Mouse (Mus musculus) right cerebral cortex, adult 2 months (tissue): ENCODE results near the gene Spink2.
"Not testable (repeated sequence)": the region's sequence is repeated elsewhere in the genome, so short reads cannot be mapped to it uniquely, and the experiment has no call there.

Source experiments
- DNase-seq, 2 experiments: peaks; one replicate each; pipeline ENCODE4 v3.0.0; 2021 to 2022; ENCODE audit warnings: low spot score in 2 of 2

Spink2 gene

DNA sequence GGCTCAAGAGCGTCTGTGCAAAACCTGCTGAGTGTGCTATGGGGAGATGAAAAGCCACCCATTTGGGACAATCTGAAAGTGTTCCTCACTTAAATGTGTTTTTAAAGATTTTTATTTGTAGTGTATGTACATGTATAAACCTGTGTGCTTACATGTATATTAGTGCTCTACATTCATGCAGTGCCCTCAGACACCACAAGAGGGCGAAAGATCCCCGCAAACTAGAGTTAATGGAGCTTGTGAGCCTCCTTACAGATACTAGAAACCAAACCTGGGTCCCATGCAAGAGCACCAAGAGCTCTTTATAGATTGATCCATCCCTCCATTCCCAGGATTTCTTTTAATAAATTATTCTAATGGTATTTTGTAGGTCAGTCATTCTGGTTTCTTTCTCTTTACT lies 17.3 kb downstream of the Spink2 start:
- DNase-seq, result peak; percentile 18 to 25

DNA sequence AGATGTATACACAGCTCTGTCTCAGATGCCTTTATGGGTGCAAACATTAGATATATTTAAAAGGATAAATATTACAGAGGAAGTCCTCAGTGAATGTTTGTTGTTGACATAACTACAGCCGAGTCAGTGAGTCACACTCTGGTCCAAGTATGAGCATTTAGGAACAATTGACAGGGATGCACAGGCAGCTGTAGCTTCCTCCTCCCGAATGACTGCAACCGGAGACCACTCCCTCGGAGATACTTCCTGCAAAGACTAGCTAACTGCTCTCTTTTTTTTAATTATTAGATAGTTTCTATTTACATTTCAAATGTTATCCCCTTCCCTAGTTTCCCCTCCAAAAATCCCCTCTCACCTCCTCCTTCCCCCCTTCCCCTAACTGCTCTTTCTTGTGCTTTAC lies 18.0 kb downstream of the Spink2 start:
- no peak for DNase-seq

DNA sequence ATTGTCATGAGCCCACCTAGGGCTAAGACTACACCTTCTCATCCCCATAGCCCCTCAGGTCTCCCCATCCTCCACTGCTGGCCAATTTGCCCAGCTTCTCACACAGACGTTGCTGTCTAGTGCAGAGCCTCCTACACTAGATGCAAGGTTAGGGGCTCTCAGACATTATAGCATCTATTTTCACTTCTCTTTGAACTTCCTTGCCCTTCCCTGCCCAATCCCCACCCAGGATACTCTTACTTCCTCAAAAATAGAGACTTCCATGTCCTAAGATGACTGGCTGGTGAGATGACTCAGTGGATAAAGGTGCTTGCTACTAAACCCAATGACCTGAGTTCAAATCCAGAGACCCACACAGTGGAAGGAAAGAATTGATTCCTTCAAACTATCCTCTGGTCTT lies 19.6 kb downstream of the Spink2 start:
- no peak for DNase-seq

- no peak for DNase-seq
Observed at GRCm38 (mm10) chr5:77191106-77191505, 20.2 kb downstream of the Spink2 start.

GRCm38 (mm10) chr5:77188738-77189137 lies 22.5 kb downstream of the Spink2 start:
- no peak for DNase-seq

GRCm38 (mm10) chr5:77185351-77185750 lies 25.9 kb downstream of the Spink2 start:
- no peak for DNase-seq

- not testable (repeated sequence) for DNase-seq
Observed at GRCm38 (mm10) chr5:77183876-77184275, 27.4 kb downstream of the Spink2 start.

GRCm38 (mm10) chr5:77183338-77183737 lies 27.9 kb downstream of the Spink2 start:
- no peak for DNase-seq

- DNase-seq, result no peak
Observed at GRCm38 (mm10) chr5:77181508-77181907, 29.8 kb downstream of the Spink2 start.

- DNase-seq, result no peak
Observed at GRCm38 (mm10) chr5:77178976-77179375, 32.3 kb downstream of the Spink2 start.

DNA sequence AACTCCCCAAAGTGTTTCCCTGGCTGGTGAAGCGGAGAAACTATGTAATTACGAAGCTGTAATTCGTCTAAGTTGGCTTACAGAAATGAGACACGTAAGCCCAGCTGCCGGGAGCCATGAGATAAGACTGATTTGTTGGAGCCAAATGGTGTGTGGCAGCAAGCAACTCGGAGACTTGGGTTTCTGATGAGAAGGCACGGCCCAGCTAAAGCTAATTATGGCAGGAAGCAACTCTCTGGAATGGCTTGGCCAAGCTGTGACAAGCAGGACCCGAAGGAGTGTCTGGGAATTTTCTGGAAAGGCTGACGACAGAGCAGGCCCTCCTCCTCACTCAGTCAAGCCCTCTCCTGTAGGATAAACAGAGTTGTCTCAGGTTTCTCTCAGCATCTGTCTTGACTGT lies 33.3 kb downstream of the Spink2 start:
- DNase-seq, result no peak

GRCm38 (mm10) chr5:77174779-77175178 lies 36.5 kb downstream of the Spink2 start:
- no peak for DNase-seq

GRCm38 (mm10) chr5:77170593-77170992 lies 40.7 kb downstream of the Spink2 start:
- DNase-seq, result peak; percentile 21 to 37

- no peak for DNase-seq
Observed at GRCm38 (mm10) chr5:77167306-77167945, 43.8 kb downstream of the Spink2 start.

GRCm38 (mm10) chr5:77165703-77166625 lies 45.3 kb downstream of the Spink2 start:
- DNase-seq, result no peak

DNA sequence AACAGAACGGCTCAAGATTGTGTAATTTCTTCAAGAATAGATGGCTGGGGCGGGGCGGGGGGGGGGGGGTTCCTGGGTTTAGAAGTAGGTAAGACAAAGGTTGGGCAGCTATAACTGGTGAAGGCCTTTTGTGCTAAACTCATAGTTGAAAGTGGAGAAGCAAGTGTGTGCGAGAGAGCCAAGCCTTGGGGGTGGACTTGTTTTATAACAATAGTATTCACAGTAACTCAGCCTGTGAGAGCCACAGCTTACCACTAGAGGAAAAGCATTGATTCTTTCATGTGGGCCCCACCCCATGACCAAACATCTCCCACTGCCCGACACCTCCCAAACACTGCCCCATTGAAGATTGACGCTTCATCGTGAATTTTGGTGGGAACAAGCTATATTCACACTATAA lies 47.7 kb downstream of the Spink2 start:
- DNase-seq, result no peak

- no peak for DNase-seq
Observed at GRCm38 (mm10) chr5:77162566-77162965, 48.7 kb downstream of the Spink2 start.

DNA sequence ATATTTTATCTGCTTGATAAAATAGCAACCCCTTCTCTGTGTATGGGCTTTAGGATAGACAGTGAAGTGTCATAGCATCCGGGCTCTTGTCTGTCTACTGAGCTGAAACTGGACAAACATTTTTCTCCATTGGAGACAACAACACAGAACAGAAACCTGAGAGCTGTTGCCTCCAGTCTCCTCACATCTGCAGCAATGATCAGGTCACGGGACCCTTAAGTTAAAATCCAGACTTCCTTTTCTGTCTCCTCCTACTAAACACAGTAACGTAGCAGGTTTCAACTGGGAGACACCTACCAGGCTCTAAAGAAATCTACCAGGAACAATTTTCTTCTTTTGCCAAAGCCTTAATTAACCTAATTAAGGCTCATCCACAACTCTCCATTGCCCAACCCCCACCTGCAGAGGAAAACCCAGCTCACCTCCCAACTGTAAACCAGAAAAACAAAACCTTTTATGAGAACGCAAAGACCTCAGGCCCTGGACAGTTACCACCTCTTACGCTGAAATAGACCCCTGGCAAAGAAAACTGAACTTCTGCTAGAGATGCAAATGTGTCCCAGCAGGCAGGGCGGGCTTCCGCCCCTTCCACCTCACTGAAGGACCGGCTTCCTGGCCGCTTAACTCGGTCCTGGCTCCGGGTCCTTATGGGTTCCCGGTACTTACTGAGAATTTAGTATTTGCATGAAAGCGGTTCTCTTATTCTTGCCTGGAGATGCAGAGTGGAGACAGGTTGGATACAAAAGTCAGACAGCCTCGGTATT lies 53.3 kb downstream of the Spink2 start:
- no peak for DNase-seq

DNA sequence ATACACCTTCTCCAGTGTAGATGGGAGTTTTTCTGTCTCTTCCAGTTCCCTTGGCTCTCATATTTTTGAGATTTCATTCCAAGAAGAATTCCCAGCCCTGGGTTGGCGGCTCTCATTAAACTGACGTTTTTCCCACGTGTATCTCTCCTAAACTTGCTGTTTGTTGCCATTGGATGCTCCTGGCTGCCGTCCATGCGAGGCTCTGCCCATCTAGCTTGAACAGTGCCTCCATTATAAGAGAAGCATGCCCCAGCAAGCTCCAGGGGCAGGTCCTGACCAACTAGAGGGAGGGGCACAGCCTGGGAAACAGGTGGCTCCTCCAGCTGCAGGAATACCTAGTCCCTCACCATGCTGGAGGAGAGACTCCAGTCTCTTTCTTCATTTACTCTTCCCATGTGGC lies 54.3 kb downstream of the Spink2 start:
- DNase-seq, result no peak

DNA sequence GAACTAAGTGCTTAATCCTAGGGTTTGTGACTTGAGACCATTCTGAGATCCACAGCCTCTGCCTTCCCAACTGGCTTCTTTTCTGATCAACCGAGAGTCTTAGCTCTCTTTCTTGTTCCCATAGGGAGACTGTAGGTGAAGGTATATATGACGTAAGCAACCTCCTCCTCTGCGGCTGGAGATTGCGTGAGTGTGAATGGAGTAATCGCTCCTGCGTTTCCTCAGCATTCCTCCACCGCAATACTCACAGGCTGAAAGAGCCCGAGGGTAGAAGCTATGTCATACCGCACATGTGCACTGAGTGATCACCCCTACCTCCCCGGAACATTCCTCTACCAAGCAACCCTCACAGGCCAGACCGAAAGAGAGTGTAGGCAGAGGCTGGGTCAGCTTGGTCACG lies 55.7 kb downstream of the Spink2 start:
- DNase-seq, result no peak
